Mouse (Mus musculus) kidney, adult 18-20 months (tissue): ENCODE measurements around the gene Prom1.
"Not testable (repeated sequence)": the region's sequence is repeated elsewhere in the genome, so short reads cannot be mapped to it uniquely, and the experiment has no call there.

Experiments used
- DNase-seq: peaks from one replicate; pipeline ENCODE4 v3.0.0; 2021

The Prom1 gene

GRCm38 (mm10) chr5:44101231-44102110, at the start of gene Prom1:
Prom1 (minus strand) TSS chr5:44102032.
- DNase-seq = peak; percentile 85

- no peak for DNase-seq
Observed at GRCm38 (mm10) chr5:44147732-44148131, 45.9 kb upstream of the Prom1 start.

- DNase-seq = no peak
Observed at GRCm38 (mm10) chr5:44146437-44147332, 44.9 kb upstream of the Prom1 start.

DNA sequence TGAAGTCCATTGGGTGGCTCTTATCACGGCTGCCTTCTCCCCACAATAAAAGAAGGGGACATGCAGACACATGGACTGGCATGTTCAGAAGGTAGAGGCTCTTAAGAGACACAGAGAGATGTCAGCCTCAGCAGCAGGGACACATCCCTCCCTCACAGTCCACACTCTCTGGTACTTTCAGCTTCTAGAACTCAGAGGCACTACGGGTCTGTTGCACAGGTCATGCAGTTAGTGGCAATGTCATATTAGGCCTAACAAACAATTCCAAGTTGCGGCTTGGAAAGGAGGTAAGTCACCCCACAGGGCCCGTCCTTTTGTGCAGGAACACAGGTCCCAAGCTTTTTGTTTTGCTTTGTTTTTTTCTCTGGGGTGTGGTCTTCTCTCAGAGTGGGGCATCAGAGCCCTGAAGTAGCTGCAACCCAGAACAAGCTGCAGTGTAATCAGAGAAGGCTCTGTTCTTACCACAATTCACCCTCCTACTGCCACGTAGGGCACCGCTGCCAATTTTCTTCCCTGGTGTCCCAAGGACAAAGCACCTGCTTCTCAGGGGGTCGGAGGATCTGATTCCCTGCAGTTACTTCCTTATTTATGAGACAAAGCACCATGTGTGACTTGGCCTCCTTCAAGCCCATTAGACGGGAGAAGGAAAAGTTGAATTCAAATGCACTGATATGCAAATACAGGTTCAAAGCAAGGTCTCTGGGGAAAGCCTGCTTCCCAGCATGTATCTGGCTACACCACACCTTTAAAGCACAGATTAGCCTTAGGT, 41.8 kb upstream of the Prom1 start:
- DNase-seq = no peak

- no peak for DNase-seq
Observed at GRCm38 (mm10) chr5:44127487-44127886, 25.7 kb upstream of the Prom1 start.

- not testable (repeated sequence) for DNase-seq
Observed at GRCm38 (mm10) chr5:44126574-44126973, 24.7 kb upstream of the Prom1 start.

DNA sequence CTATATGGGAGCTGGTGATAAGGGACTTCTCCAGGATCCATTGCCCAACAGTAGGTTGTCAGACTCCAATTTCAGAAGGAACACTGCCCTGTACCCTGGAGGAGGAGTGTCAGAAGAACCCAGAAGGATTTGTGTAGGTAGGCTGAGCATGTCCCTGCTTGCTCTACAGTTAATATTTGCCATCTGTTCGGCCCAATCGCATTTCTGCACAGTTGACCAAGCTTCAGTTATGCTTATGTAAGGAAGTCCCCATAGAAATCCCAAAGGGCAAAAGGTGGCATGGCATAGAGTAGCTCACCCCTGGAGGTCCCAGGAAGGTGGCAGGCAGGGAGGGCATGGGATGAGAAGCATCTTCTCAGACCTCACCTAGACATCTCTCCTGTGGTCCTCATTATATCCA, 19.6 kb upstream of the Prom1 start:
- DNase-seq = no peak

GRCm38 (mm10) chr5:44113138-44113537, 11.3 kb upstream of the Prom1 start:
- DNase-seq = no peak

GRCm38 (mm10) chr5:44109121-44109520, 7.3 kb upstream of the Prom1 start:
- no peak for DNase-seq

- no peak for DNase-seq
Observed at GRCm38 (mm10) chr5:44108125-44108524, 6.3 kb upstream of the Prom1 start.

DNA sequence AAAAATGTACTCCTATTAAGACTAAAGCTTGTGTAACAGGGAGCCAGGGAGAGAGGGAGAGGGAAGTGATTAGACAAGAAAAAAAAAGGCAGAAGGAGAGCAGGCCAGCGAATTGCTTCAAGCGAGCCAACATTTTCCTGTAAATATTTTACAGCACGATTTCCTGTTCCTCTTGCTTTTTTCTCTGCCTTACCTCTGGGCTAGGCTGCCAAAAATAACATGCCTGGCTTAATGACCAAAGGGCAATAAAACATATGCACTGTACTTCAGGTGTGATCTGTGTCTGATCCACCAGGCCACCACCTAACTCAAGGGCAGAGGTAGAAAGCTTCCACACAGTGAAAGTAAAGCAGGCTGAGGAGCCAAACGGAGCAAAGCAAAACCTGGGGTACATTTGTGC, 3.4 kb upstream of the Prom1 start:
- DNase-seq = peak; percentile 58

DNA sequence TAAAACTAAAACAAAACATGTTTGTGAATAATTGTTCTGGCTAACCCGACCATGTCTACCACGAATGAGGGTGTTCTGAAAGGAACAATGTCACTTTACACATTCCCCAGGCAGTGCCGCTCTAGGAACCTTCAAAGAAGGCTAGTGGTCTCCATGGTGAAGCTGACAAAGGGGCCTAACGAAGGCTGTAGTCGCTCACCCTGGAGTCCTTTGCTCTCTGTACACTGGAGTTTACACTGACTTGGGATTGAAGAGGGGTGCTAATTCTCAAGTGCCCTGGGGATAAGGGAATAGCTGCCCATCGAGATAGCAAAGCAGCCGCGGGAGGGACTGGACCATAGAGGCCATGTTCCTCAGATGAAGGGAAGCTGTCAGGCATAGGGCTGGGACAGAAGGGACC, 2.9 kb upstream of the Prom1 start:
- no peak for DNase-seq

DNA sequence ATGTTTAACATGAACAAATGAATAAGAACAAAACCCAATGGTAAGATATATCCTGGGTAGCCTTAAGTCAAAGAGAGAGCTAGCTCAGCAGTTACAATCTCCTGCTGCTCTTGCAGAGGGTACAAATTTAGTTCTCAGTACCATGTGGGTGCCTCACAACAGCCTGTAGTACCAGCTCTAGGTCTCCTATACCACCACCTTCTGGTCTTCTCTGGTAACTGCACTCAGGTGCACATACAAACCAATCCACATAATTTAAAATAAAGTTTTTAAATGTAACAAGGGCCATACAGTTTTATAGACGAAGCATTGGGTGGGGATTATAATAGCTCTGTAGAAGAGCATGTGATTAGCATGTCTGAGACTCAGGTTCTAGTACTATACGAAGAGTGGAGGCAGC, 2.3 kb upstream of the Prom1 start:
- no peak for DNase-seq

DNA sequence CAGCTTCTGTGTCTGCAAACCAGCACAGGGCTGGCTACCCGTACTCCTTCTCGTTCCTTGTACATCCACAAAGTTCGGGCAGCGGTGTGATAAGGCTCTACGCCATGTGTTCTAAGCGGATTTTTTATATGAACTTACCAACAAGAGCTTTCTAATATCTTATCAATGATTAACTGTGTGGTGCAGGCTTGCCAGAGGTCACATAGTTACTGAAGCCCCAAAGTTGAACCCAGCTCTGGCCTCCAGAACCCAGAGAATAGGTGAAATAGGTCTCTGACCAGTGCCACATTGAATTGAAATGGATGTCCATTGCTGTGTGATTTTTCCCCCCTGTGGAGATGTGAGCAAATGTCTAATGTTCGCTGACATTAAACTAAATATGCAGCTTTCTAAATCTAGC, 1.3 kb upstream of the Prom1 start:
- DNase-seq = peak; percentile 46

DNA sequence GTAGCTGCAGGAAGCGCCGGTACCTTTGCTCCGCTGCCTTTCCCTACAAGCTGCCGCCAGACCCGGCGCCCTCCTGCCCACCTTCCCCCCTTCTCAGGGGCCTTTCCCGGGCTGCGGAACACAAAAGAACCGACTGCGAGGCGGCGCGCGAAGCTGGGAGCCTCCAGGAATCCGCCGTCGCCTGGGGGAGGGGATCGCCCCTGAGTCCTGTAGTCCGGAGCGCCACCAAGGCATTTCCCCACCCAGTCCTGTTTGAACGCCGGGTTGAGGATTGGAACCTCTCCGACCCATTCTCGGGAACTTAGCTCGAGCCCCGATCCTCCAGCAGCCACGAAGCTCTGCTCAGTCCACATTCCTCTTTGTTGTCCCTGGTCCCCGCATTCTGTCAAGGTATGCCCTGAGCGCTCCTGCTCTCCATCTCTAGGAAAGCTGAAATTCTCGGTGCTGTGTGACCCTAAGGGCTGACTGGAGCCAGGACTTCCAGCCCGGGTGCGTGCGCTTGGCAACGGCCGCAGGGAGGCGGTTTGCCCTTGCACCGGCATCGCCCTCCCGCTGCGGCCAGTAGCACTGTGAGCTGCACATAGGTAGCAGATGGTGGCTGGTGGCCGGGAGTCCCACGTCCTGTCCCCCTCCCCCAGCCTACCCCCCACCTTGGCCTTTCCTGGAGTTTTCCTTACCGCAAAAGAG, 1.1 kb downstream of the Prom1 start:
- DNase-seq = peak; percentile 79

GRCm38 (mm10) chr5:44100187-44100543, 1.7 kb downstream of the Prom1 start:
- no peak for DNase-seq

- no peak for DNase-seq
Observed at GRCm38 (mm10) chr5:44096996-44097395, 4.8 kb downstream of the Prom1 start.

- DNase-seq = no peak
Observed at GRCm38 (mm10) chr5:44096106-44096505, 5.7 kb downstream of the Prom1 start.

- no peak for DNase-seq
Observed at GRCm38 (mm10) chr5:44095697-44096096, 6.1 kb downstream of the Prom1 start.

GRCm38 (mm10) chr5:44087034-44087433, 14.8 kb downstream of the Prom1 start:
- no peak for DNase-seq

DNA sequence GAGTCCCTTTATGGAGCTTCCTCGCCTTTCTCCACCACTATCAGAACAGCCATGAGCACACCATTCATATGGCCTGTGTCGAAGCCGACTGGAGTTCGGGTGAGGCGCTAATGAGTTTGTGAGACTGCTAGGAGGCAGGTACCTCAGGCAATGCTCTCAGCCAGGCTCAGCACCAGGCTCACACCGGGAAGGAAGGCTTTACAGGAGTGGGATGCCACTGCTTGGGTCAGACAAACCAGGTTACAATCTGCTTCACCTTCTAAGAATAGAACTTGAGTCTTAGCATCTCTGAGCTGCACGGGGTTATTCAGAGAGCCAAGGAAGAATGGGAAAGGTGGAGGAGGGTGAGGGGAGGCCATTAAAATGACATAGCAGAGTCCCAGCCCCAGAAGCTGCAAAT, 16.0 kb downstream of the Prom1 start:
- DNase-seq = no peak

GRCm38 (mm10) chr5:44081108-44081507, 20.7 kb downstream of the Prom1 start:
- no peak for DNase-seq
